Mouse (Mus musculus) liver, embryonic 14.5 days (tissue): ENCODE measurements at regions not wholly inside any gene's neighbourhood (a gene's known extent, or its start where the extent isn't known, plus 50 kb on each side); places are given as distances from the start of the nearest gene placed in this dataset.

ENCODE experiments used
- ATAC-seq: fragments of 200-750 bp; cut with Nextera tagmentation; 2 replicates; pipeline ENCODE4 v1.8.0; 2017; ENCODE audit warnings: moderate number of reproducible peaks, mild to moderate bottlenecking, moderate library complexity; ENCODE audit not compliant: insufficient read depth
- DNase-seq, 3 experiments: peaks; one replicate each; pipeline ENCODE4 v3.0.0-alpha.2; 2012 to 2013; ENCODE audit warnings: low read depth in 3 of 3, low spot score in 3 of 3
- H3K27ac ChIP-seq: fragments of 300-500 bp; sonication (generic); 2 replicates; pipeline ENCODE4 v1.5.1; 2014; ENCODE audit warnings: moderate library complexity, mild to moderate bottlenecking, control low read depth, inconsistent platforms
- H3K27me3 ChIP-seq: fragments of 300-500 bp; sonication (generic); 2 replicates; pipeline ENCODE4 v1.6.1; 2014; ENCODE audit warnings: mild to moderate bottlenecking, low read length, moderate library complexity; ENCODE audit not compliant: control insufficient read depth, insufficient read depth
- H3K36me3 ChIP-seq: fragments of 300-500 bp; sonication (generic); replicated peaks from 2 replicates; pipeline ENCODE4 v1.6.1; 2014; ENCODE audit warnings: low read depth; ENCODE audit not compliant: control insufficient read depth, insufficient read depth
- H3K4me1 ChIP-seq, 2 experiments: fragments of 200-500 bp in 1 of 2; fragments of 300-500 bp in 1 of 2; sonication (generic) in 1 of 2; replicated peaks; 2 replicates each; pipeline ENCODE4 v1.6.1; 2012 to 2014; ENCODE audit warnings: antibody characterized with exemption in 1 of 2, inconsistent platforms in 1 of 2, low read length in 1 of 2; ENCODE audit not compliant: control insufficient read depth in 2 of 2, insufficient read depth in 2 of 2
- H3K4me2 ChIP-seq: fragments of 300-500 bp; sonication (generic); 2 replicates; pipeline ENCODE4 v1.6.1; 2014; ENCODE audit warnings: low read depth, mild to moderate bottlenecking, control low read depth, moderate library complexity
- H3K4me3 ChIP-seq, 2 experiments: fragments of 200-500 bp in 1 of 2; fragments of 300-500 bp in 1 of 2; sonication (generic) in 1 of 2; 2 replicates each; pipeline ENCODE4 v1.5.1; 2012 to 2014; ENCODE audit warnings: low read depth in 2 of 2, low read length in 2 of 2, mild to moderate bottlenecking in 2 of 2, control low read depth in 1 of 2, inconsistent platforms in 1 of 2, moderate library complexity in 1 of 2; ENCODE audit not compliant: insufficient read depth in 1 of 2
- H3K9ac ChIP-seq: fragments of 300-500 bp; sonication (generic); replicated peaks from 2 replicates; pipeline ENCODE4 v1.6.1; 2014; ENCODE audit warnings: mild to moderate bottlenecking, control low read depth, moderate library complexity
- H3K9me3 ChIP-seq: fragments of 300-500 bp; sonication (generic); 2 replicates; pipeline ENCODE4 v1.6.1; 2016; ENCODE audit warnings: low read length, mixed read lengths; ENCODE audit not compliant: control insufficient read depth
- CTCF ChIP-seq: IDR thresholded peaks from 2 replicates; pipeline ENCODE4 v1.5.1; 2016; ENCODE audit warnings: antibody characterized with exemption, low read depth, control low read depth
- EP300 ChIP-seq: IDR thresholded peaks from 2 replicates; pipeline ENCODE4 v1.6.1; 2016; ENCODE audit warnings: antibody characterized with exemption, low read depth
- WGBS: fragments of 180-500 bp; shearing (Covaris S2); extraction: QIAGEN DNeasy Blood & Tissue Kit; methylation state at CpG from one replicate; pipeline ENCODE4 v1.1.7; 2014; ENCODE audit not compliant: insufficient replicate concordance; 5-methylcytosine and 5-hydroxymethylcytosine counted together

DNA sequence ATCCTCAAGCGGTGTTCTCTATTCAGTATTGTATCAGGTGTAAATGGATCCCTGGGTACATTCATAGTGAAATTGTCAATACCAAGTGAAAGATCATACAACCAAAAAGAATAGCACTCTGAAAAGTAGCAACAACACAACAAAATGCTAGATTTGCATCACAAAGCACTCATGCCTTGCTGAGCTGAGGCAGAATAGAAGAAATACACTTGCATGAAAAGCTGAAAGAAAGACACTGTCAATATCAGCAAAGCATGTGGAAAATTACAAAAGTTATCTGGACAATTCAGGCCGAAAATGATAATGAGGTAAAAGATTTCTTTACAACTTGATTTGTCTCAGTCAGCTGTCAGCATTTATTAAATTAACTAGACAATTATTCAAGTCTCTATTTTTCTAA, 829.6 kb downstream of the Stpg2 start:
- Histone ChIP-seq H3K4me3 (no peak overlapping the region), H3K4me2 (no peak overlapping the region), H3K36me3 (no peaks in the 10 kb centered on the region), H3K27me3 (no peaks in the 10 kb centered on the region), H3K27ac (no peak overlapping the region), H3K4me1 (no peaks in the 10 kb centered on the region), H3K9ac (no peak overlapping the region), H3K9me3 (no peaks in the 10 kb centered on the region)
- 57% methylated on average over 2 of the region's 2 CpGs for WGBS
- ATAC-seq, result no peak
- DNase-seq, result no peak
- no peak for TF ChIP-seq CTCF
- no peak for TF ChIP-seq EP300

DNA sequence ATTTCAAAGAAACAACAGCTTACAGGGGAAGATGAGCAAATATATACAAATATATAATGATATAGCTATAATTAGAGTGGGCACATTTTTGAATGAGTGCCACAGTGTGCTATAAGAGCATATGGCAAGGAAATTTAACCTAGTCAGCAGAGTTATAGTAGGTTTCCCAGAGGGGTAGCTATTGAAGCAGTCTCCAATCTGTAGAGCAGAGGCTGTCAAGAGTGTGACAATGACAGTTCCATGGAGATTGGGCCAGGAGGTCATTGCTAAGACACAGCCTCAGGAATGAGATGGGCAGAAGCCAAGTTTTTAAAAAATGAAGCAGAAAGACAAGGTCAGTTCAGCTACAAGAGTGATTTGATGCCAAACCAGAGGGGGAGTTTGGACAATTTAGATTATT, 839.4 kb downstream of the Stpg2 start:
- TF ChIP-seq CTCF (no peak), EP300 (no peak)
- Histone ChIP-seq H3K27me3 (no peaks in the 10 kb centered on the region), H3K4me3 (no peak overlapping the region), H3K27ac (no peak overlapping the region), H3K9ac (no peak overlapping the region), H3K36me3 (no peaks in the 10 kb centered on the region), H3K4me1 (no peaks in the 10 kb centered on the region), H3K9me3 (no peaks in the 10 kb centered on the region), H3K4me2 (no peak overlapping the region)
- DNase-seq (no peak), ATAC-seq (no peak)

DNA sequence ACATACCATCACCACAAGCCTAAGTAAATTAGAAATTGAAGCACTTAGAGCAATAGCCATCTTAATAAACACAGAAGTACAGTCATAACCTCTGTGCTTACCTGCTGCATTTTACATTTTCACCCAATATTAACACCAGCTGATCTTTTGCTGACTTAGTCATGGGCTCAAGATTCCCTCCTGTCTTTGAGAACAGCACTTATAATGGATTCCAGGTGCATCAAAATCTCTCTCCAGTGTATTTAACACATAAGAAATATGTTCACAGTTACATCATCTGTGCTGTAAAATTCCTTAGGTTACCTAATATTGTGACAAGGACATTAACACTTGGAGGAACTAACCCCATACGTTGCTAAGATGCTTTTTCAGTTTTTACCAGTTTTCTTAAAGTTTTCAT, 849.1 kb downstream of the Stpg2 start:
- Histone ChIP-seq H3K36me3 (no peaks in the 10 kb centered on the region), H3K4me3 (no peak overlapping the region), H3K4me2 (no peak overlapping the region), H3K9me3 (no peaks in the 10 kb centered on the region), H3K9ac (no peak overlapping the region), H3K27me3 (no peaks in the 10 kb centered on the region), H3K4me1 (no peaks in the 10 kb centered on the region), H3K27ac (no peak overlapping the region)
- DNase-seq, result no peak
- WGBS, result 22% methylated on average over 1 of the region's 1 CpGs
- ATAC-seq, result no peak
- no peak for TF ChIP-seq EP300
- TF ChIP-seq CTCF, result no peak

DNA sequence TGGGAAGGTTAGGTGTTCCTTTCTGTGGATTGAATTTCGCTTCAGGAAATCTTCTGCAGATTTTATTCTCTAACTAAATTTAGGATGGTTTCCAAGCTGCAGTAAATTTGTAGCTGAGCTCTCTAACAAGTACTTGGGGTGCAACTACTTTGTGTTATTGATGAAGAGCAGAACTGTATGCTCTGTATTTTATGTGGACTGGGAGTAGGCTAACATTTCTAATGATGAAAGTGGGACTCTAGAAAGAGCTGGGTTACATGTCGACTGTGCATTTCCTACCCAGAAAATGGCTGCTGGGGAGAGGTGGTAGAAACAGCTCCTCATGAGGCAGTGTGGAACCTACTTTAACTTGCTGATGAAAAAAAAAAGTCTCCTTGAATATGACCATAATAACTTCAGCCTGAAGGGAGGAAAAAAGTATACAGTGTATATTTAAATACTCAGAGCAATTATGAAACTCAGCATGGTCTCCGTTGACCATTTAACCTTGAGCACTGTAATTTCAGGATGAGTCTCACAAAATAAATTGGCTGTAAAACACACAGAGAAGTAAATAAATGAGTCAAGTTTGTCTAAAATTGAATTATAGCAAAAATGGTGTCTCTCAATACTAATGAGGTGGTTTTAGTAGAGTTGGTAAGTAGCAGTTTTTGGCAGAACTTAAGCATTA, 852.6 kb downstream of the Stpg2 start:
- 70% methylated on average over 3 of the region's 3 CpGs for WGBS
- H3K4me3 ChIP-seq, result no peak overlapping the region
- H3K27ac ChIP-seq, result no peak overlapping the region
- ATAC-seq, result no peak
- H3K9ac ChIP-seq, result no peak overlapping the region
- no peaks in the 10 kb centered on the region for H3K36me3 ChIP-seq
- H3K4me2 ChIP-seq, result no peak overlapping the region
- TF ChIP-seq CTCF (no peak), EP300 (no peak)
- H3K27me3 ChIP-seq, result no peaks in the 10 kb centered on the region
- no peaks in the 10 kb centered on the region for H3K4me1 ChIP-seq
- H3K9me3 ChIP-seq, result no peaks in the 10 kb centered on the region
- no peak for DNase-seq

DNA sequence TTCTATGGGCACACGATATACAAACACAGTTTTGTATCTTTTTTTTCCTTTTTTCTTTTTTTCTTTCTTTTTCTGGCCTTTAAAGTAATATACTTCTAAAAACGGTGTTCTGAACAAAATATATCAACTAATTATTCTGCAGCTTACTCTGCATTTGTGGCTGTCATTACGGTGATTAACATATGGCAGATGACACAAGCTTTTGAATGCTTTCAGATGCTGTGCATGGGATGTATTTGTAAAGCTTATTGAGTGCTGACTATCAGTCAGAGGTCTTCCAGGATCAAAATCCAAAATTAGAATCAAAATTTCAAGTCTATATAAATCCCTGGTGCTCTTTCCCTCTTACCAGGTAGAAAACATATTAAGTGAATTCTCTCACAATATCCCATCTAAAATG, 853.6 kb downstream of the Stpg2 start:
- 56% methylated on average over 3 of the region's 3 CpGs for WGBS
- Histone ChIP-seq H3K4me3 (no peak overlapping the region), H3K9ac (no peak overlapping the region), H3K27ac (no peak overlapping the region), H3K9me3 (no peaks in the 10 kb centered on the region), H3K27me3 (no peaks in the 10 kb centered on the region), H3K4me2 (no peak overlapping the region), H3K36me3 (no peaks in the 10 kb centered on the region), H3K4me1 (no peaks in the 10 kb centered on the region)
- DNase-seq (no peak), ATAC-seq (no peak)
- TF ChIP-seq CTCF (no peak), EP300 (no peak)
